Mouse (Mus musculus): ENCODE measurements around the gene Gltpd2. TPM values are rescaled to one million over a fixed set of nuclear protein-coding genes. Genes with fewer than 3 reads are reported as not detected.

The Gltpd2 gene
- polyA plus RNA-seq, 1 experiment, result not detected

- TF ChIP-seq CTCF (IDR thresholded peaks at IDR 0.05; ENCODE audit: borderline replicate concordance, extremely low read depth, insufficient read depth, insufficient read length) (no peak), POLR2A (IDR thresholded peaks at IDR 0.05; ENCODE audit: borderline replicate concordance, extremely low read depth, insufficient read depth, insufficient read length, poor library complexity, severe bottlenecking) (no peak)
- no peak for DNase-seq (ENCODE audit: low read depth)
These were observed 14.0 kb upstream of the Gltpd2 start, which contains the start of gene Tm4sf5 for GRCm38 (mm10) chr11:70504970-70505369. TSS of gene Tm4sf5 (plus strand) at chr11:70505244.

GRCm38 (mm10) chr11:70506385-70506784, 12.6 kb upstream of the Gltpd2 start:
- peak; percentile 61; the same call in 1 of the 2 replicates for TF ChIP-seq CTCF (IDR thresholded peaks at IDR 0.05; ENCODE audit: borderline replicate concordance, extremely low read depth, insufficient read depth, insufficient read length)
- TF ChIP-seq POLR2A (IDR thresholded peaks at IDR 0.05; ENCODE audit: borderline replicate concordance, extremely low read depth, insufficient read depth, insufficient read length, poor library complexity, severe bottlenecking), result no peak
- DNase-seq (ENCODE audit: low read depth), result peak; percentile 63

GRCm38 (mm10) chr11:70506962-70507515, 12.0 kb upstream of the Gltpd2 start:
- TF ChIP-seq CTCF (IDR thresholded peaks at IDR 0.05; ENCODE audit: borderline replicate concordance, extremely low read depth, insufficient read depth, insufficient read length) (no peak), POLR2A (IDR thresholded peaks at IDR 0.05; ENCODE audit: borderline replicate concordance, extremely low read depth, insufficient read depth, insufficient read length, poor library complexity, severe bottlenecking) (no peak)
- DNase-seq (ENCODE audit: low read depth), result no peak

GRCm38 (mm10) chr11:70509753-70510564, 9.0 kb upstream of the Gltpd2 start:
- TF ChIP-seq POLR2A (IDR thresholded peaks at IDR 0.05; ENCODE audit: borderline replicate concordance, extremely low read depth, insufficient read depth, insufficient read length, poor library complexity, severe bottlenecking), result no peak
- peak; percentile 84 for TF ChIP-seq CTCF (IDR thresholded peaks at IDR 0.05; ENCODE audit: borderline replicate concordance, extremely low read depth, insufficient read depth, insufficient read length)
- peak; percentile 76 for DNase-seq (ENCODE audit: low read depth)

- no peak for DNase-seq (ENCODE audit: low read depth)
- no peak for TF ChIP-seq CTCF (IDR thresholded peaks at IDR 0.05; ENCODE audit: borderline replicate concordance, extremely low read depth, insufficient read depth, insufficient read length)
- TF ChIP-seq POLR2A (IDR thresholded peaks at IDR 0.05; ENCODE audit: borderline replicate concordance, extremely low read depth, insufficient read depth, insufficient read length, poor library complexity, severe bottlenecking), result no peak
These were observed 7.8 kb upstream of the Gltpd2 start for GRCm38 (mm10) chr11:70511242-70511641.

- TF ChIP-seq CTCF (IDR thresholded peaks at IDR 0.05; ENCODE audit: borderline replicate concordance, extremely low read depth, insufficient read depth, insufficient read length), result no peak
- no peak for TF ChIP-seq POLR2A (IDR thresholded peaks at IDR 0.05; ENCODE audit: borderline replicate concordance, extremely low read depth, insufficient read depth, insufficient read length, poor library complexity, severe bottlenecking)
- no peak for DNase-seq (ENCODE audit: low read depth)
These were observed 7.2 kb upstream of the Gltpd2 start for GRCm38 (mm10) chr11:70511825-70512224.

- no peak for TF ChIP-seq POLR2A (IDR thresholded peaks at IDR 0.05; ENCODE audit: borderline replicate concordance, extremely low read depth, insufficient read depth, insufficient read length, poor library complexity, severe bottlenecking)
- no peak for TF ChIP-seq CTCF (IDR thresholded peaks at IDR 0.05; ENCODE audit: borderline replicate concordance, extremely low read depth, insufficient read depth, insufficient read length)
- no peak for DNase-seq (ENCODE audit: low read depth)
These were observed 6.2 kb upstream of the Gltpd2 start for GRCm38 (mm10) chr11:70512709-70513342.

- no peak for DNase-seq (ENCODE audit: low read depth)
- TF ChIP-seq POLR2A (IDR thresholded peaks at IDR 0.05; ENCODE audit: borderline replicate concordance, extremely low read depth, insufficient read depth, insufficient read length, poor library complexity, severe bottlenecking) (no peak), CTCF (IDR thresholded peaks at IDR 0.05; ENCODE audit: borderline replicate concordance, extremely low read depth, insufficient read depth, insufficient read length) (no peak)
These were observed 5.5 kb upstream of the Gltpd2 start for GRCm38 (mm10) chr11:70513520-70513919.

- DNase-seq (ENCODE audit: low read depth), result no peak
These were observed 4.7 kb upstream of the Gltpd2 start, which contains the start of gene Vmo1 for GRCm38 (mm10) chr11:70514288-70514687. TSS of gene Vmo1 (minus strand) at chr11:70514616.

GRCm38 (mm10) chr11:70516352-70516751, 2.6 kb upstream of the Gltpd2 start:
- peak; percentile 77 for DNase-seq (ENCODE audit: low read depth)
- TF ChIP-seq CTCF (IDR thresholded peaks at IDR 0.05; ENCODE audit: borderline replicate concordance, extremely low read depth, insufficient read depth, insufficient read length) (peak; percentile 51; the same call in 1 of the 2 replicates), POLR2A (IDR thresholded peaks at IDR 0.05; ENCODE audit: borderline replicate concordance, extremely low read depth, insufficient read depth, insufficient read length, poor library complexity, severe bottlenecking) (no peak)

More at GRCm38 (mm10) chr11:70514288-70514687, 4.7 kb upstream of the Gltpd2 start, which contains the start of gene Vmo1:
- no peak for TF ChIP-seq POLR2A (IDR thresholded peaks at IDR 0.05; ENCODE audit: borderline replicate concordance, extremely low read depth, insufficient read depth, insufficient read length, poor library complexity, severe bottlenecking)
- TF ChIP-seq CTCF (IDR thresholded peaks at IDR 0.05; ENCODE audit: borderline replicate concordance, extremely low read depth, insufficient read depth, insufficient read length), result no peak

GRCm38 (mm10) chr11:70518436-70518835, 560 bp upstream of the Gltpd2 start:
- no peak for DNase-seq (ENCODE audit: low read depth)
- TF ChIP-seq POLR2A (IDR thresholded peaks at IDR 0.05; ENCODE audit: borderline replicate concordance, extremely low read depth, insufficient read depth, insufficient read length, poor library complexity, severe bottlenecking) (no peak), CTCF (IDR thresholded peaks at IDR 0.05; ENCODE audit: borderline replicate concordance, extremely low read depth, insufficient read depth, insufficient read length) (no peak)

Measured in brain, embryonic 14.5 days (tissue).